Mouse (Mus musculus): ENCODE results near the gene Phlpp2. TPM values are rescaled to one million over a fixed set of nuclear protein-coding genes. Genes with fewer than 3 reads are reported as not detected.
A peak's percentile ranks its signal among the peaks of the same experiment; 100 is the strongest.

Gene Phlpp2
- 2.8 and 2.9 TPM in 2 replicates for polyA plus RNA-seq (2014; fragmentation: Nextera tagmentation; extraction: Ambion mirVana)

- no peaks in the 10 kb centered on the region for H3K27me3 ChIP-seq (replicated peaks; ENCODE audit: control insufficient read depth, insufficient read depth, low read length)
- 0 out of 2 replicates have a peak, but pooled peaks cover 6% of the 10 kb centered on the region for H3K36me3 ChIP-seq (ENCODE audit: control insufficient read depth, insufficient read depth, low read length)
- peaks cover 4% of the 10 kb centered on the region for H3K4me1 ChIP-seq (ENCODE audit: control insufficient read depth, insufficient read depth, low read length)
- peak within 1 kb of the TSS; percentile 95 for H3K9ac ChIP-seq (ENCODE audit: low read depth, low read length)
- 1% methylated on average over 24 of the region's 42 CpGs for WGBS
- ATAC-seq (ENCODE audit: low read depth) (peak; percentile 98), DNase-seq (ENCODE audit: low spot score) (peak; percentile 96)
- peak within 1 kb of the TSS; percentile 98 for H3K4me3 ChIP-seq (ENCODE audit: low read depth, low read length)
- no peaks in the 10 kb centered on the region for H3K9me3 ChIP-seq (ENCODE audit: control insufficient read depth, low read length)
- H3K4me2 ChIP-seq (ENCODE audit: low read depth, low read length), result peak within 1 kb of the TSS; percentile 84
- H3K27ac ChIP-seq (replicated peaks; ENCODE audit: low read depth, low read length), result peak within 1 kb of the TSS; percentile 91
Observed at GRCm38 (mm10) chr8:109868003-109868679, at the start of gene Phlpp2. Gene Phlpp2 (plus strand): TSS chr8:109868542.

- no peak overlapping the region; the same call in 1 of the 2 replicates for H3K27ac ChIP-seq (replicated peaks; ENCODE audit: low read depth, low read length)
- H3K4me3 ChIP-seq (ENCODE audit: low read depth, low read length), result no peak overlapping the region
- DNase-seq (ENCODE audit: low spot score) (no peak), ATAC-seq (ENCODE audit: low read depth) (no peak)
- H3K9ac ChIP-seq (ENCODE audit: low read depth, low read length), result no peak overlapping the region
- no peak overlapping the region for H3K4me2 ChIP-seq (ENCODE audit: low read depth, low read length)
- WGBS, result 94% methylated on average over 2 of the region's 2 CpGs
- no peaks in the 10 kb centered on the region for H3K9me3 ChIP-seq (ENCODE audit: control insufficient read depth, low read length)
- no peaks in the 10 kb centered on the region for H3K27me3 ChIP-seq (replicated peaks; ENCODE audit: control insufficient read depth, insufficient read depth, low read length)
- no peaks in the 10 kb centered on the region for H3K4me1 ChIP-seq (ENCODE audit: control insufficient read depth, insufficient read depth, low read length)
- peaks cover 16% of the 10 kb centered on the region; the same call in 1 of the 2 replicates for H3K36me3 ChIP-seq (ENCODE audit: control insufficient read depth, insufficient read depth, low read length)
Observed at GRCm38 (mm10) chr8:109823561-109823960, 44.8 kb upstream of the Phlpp2 start.

GRCm38 (mm10) chr8:109839822-109840221 lies 28.5 kb upstream of the Phlpp2 start:
- Histone ChIP-seq H3K9ac (ENCODE audit: low read depth, low read length) (no peak overlapping the region), H3K27ac (replicated peaks; ENCODE audit: low read depth, low read length) (no peak overlapping the region), H3K4me1 (ENCODE audit: control insufficient read depth, insufficient read depth, low read length) (no peaks in the 10 kb centered on the region), H3K4me3 (ENCODE audit: low read depth, low read length) (no peak overlapping the region), H3K9me3 (ENCODE audit: control insufficient read depth, low read length) (no peaks in the 10 kb centered on the region), H3K27me3 (replicated peaks; ENCODE audit: control insufficient read depth, insufficient read depth, low read length) (no peaks in the 10 kb centered on the region), H3K4me2 (ENCODE audit: low read depth, low read length) (no peak overlapping the region), H3K36me3 (ENCODE audit: control insufficient read depth, insufficient read depth, low read length) (peaks cover 42% of the 10 kb centered on the region)
- ATAC-seq (ENCODE audit: low read depth), result no peak
- DNase-seq (ENCODE audit: low spot score), result no peak
- 97% methylated on average over 2 of the region's 2 CpGs for WGBS

GRCm38 (mm10) chr8:109842468-109842867 lies 25.9 kb upstream of the Phlpp2 start:
- Histone ChIP-seq H3K4me3 (ENCODE audit: low read depth, low read length) (no peak overlapping the region), H3K27me3 (replicated peaks; ENCODE audit: control insufficient read depth, insufficient read depth, low read length) (no peaks in the 10 kb centered on the region), H3K4me2 (ENCODE audit: low read depth, low read length) (no peak overlapping the region), H3K4me1 (ENCODE audit: control insufficient read depth, insufficient read depth, low read length) (no peaks in the 10 kb centered on the region), H3K36me3 (ENCODE audit: control insufficient read depth, insufficient read depth, low read length) (peaks cover 54% of the 10 kb centered on the region), H3K9ac (ENCODE audit: low read depth, low read length) (no peak overlapping the region), H3K9me3 (ENCODE audit: control insufficient read depth, low read length) (no peaks in the 10 kb centered on the region), H3K27ac (replicated peaks; ENCODE audit: low read depth, low read length) (no peak overlapping the region)
- 92% methylated on average over 1 of the region's 1 CpGs for WGBS
- ATAC-seq (ENCODE audit: low read depth) (no peak), DNase-seq (ENCODE audit: low spot score) (no peak)

GRCm38 (mm10) chr8:109847866-109848265 lies 20.5 kb upstream of the Phlpp2 start:
- DNase-seq (ENCODE audit: low spot score) (no peak), ATAC-seq (ENCODE audit: low read depth) (no peak)
- H3K27me3 ChIP-seq (replicated peaks; ENCODE audit: control insufficient read depth, insufficient read depth, low read length), result no peaks in the 10 kb centered on the region
- no peaks in the 10 kb centered on the region for H3K4me1 ChIP-seq (ENCODE audit: control insufficient read depth, insufficient read depth, low read length)
- WGBS, result 73% methylated on average over 2 of the region's 2 CpGs
- peaks cover 75% of the 10 kb centered on the region for H3K36me3 ChIP-seq (ENCODE audit: control insufficient read depth, insufficient read depth, low read length)
- no peak overlapping the region for H3K4me3 ChIP-seq (ENCODE audit: low read depth, low read length)
- H3K4me2 ChIP-seq (ENCODE audit: low read depth, low read length), result no peak overlapping the region
- H3K9ac ChIP-seq (ENCODE audit: low read depth, low read length), result no peak overlapping the region
- H3K27ac ChIP-seq (replicated peaks; ENCODE audit: low read depth, low read length), result no peak overlapping the region
- no peaks in the 10 kb centered on the region for H3K9me3 ChIP-seq (ENCODE audit: control insufficient read depth, low read length)

- no peak overlapping the region for H3K27ac ChIP-seq (replicated peaks; ENCODE audit: low read depth, low read length)
- no peak overlapping the region for H3K4me3 ChIP-seq (ENCODE audit: low read depth, low read length)
- H3K4me2 ChIP-seq (ENCODE audit: low read depth, low read length), result no peak overlapping the region
- H3K27me3 ChIP-seq (replicated peaks; ENCODE audit: control insufficient read depth, insufficient read depth, low read length), result no peaks in the 10 kb centered on the region
- H3K9me3 ChIP-seq (ENCODE audit: control insufficient read depth, low read length), result no peaks in the 10 kb centered on the region
- no peaks in the 10 kb centered on the region for H3K4me1 ChIP-seq (ENCODE audit: control insufficient read depth, insufficient read depth, low read length)
- H3K36me3 ChIP-seq (ENCODE audit: control insufficient read depth, insufficient read depth, low read length), result peaks cover 71% of the 10 kb centered on the region
- no peak for DNase-seq (ENCODE audit: low spot score)
- ATAC-seq (ENCODE audit: low read depth), result no peak
- no peak overlapping the region for H3K9ac ChIP-seq (ENCODE audit: low read depth, low read length)
- 74% methylated on average over 3 of the region's 3 CpGs for WGBS
Observed at GRCm38 (mm10) chr8:109848981-109849380, 19.4 kb upstream of the Phlpp2 start.

GRCm38 (mm10) chr8:109853423-109853822 lies 14.9 kb upstream of the Phlpp2 start:
- Histone ChIP-seq H3K4me1 (ENCODE audit: control insufficient read depth, insufficient read depth, low read length) (no peaks in the 10 kb centered on the region), H3K27me3 (replicated peaks; ENCODE audit: control insufficient read depth, insufficient read depth, low read length) (no peaks in the 10 kb centered on the region), H3K9ac (ENCODE audit: low read depth, low read length) (no peak overlapping the region), H3K9me3 (ENCODE audit: control insufficient read depth, low read length) (no peaks in the 10 kb centered on the region), H3K4me3 (ENCODE audit: low read depth, low read length) (no peak overlapping the region), H3K27ac (replicated peaks; ENCODE audit: low read depth, low read length) (no peak overlapping the region), H3K36me3 (ENCODE audit: control insufficient read depth, insufficient read depth, low read length) (peaks cover 77% of the 10 kb centered on the region), H3K4me2 (ENCODE audit: low read depth, low read length) (no peak overlapping the region)
- WGBS, result 54% methylated on average over 6 of the region's 6 CpGs
- peak; percentile 79 for DNase-seq (ENCODE audit: low spot score)
- no peak for ATAC-seq (ENCODE audit: low read depth)

GRCm38 (mm10) chr8:109854522-109854921 lies 13.8 kb upstream of the Phlpp2 start:
- 93% methylated on average over 4 of the region's 4 CpGs for WGBS
- Histone ChIP-seq H3K9me3 (ENCODE audit: control insufficient read depth, low read length) (no peaks in the 10 kb centered on the region), H3K4me3 (ENCODE audit: low read depth, low read length) (no peak overlapping the region), H3K27me3 (replicated peaks; ENCODE audit: control insufficient read depth, insufficient read depth, low read length) (no peaks in the 10 kb centered on the region), H3K9ac (ENCODE audit: low read depth, low read length) (no peak overlapping the region), H3K27ac (replicated peaks; ENCODE audit: low read depth, low read length) (no peak overlapping the region), H3K4me2 (ENCODE audit: low read depth, low read length) (no peak overlapping the region), H3K4me1 (ENCODE audit: control insufficient read depth, insufficient read depth, low read length) (no peaks in the 10 kb centered on the region), H3K36me3 (ENCODE audit: control insufficient read depth, insufficient read depth, low read length) (peaks cover 77% of the 10 kb centered on the region)
- DNase-seq (ENCODE audit: low spot score) (no peak), ATAC-seq (ENCODE audit: low read depth) (no peak)

GRCm38 (mm10) chr8:109855451-109855850 lies 12.9 kb upstream of the Phlpp2 start:
- Histone ChIP-seq H3K9ac (ENCODE audit: low read depth, low read length) (no peak overlapping the region), H3K4me2 (ENCODE audit: low read depth, low read length) (no peak overlapping the region), H3K4me1 (ENCODE audit: control insufficient read depth, insufficient read depth, low read length) (no peaks in the 10 kb centered on the region), H3K27me3 (replicated peaks; ENCODE audit: control insufficient read depth, insufficient read depth, low read length) (no peaks in the 10 kb centered on the region), H3K27ac (replicated peaks; ENCODE audit: low read depth, low read length) (no peak overlapping the region), H3K9me3 (ENCODE audit: control insufficient read depth, low read length) (no peaks in the 10 kb centered on the region), H3K4me3 (ENCODE audit: low read depth, low read length) (no peak overlapping the region), H3K36me3 (ENCODE audit: control insufficient read depth, insufficient read depth, low read length) (peaks cover 77% of the 10 kb centered on the region)
- WGBS, result 98% methylated on average over 6 of the region's 6 CpGs
- ATAC-seq (ENCODE audit: low read depth), result no peak
- no peak for DNase-seq (ENCODE audit: low spot score)

Measured in embryonic facial prominence, embryonic 14.5 days (tissue).